Mouse (Mus musculus): ENCODE measurements around the gene Pip5k1b. TPM values are rescaled to one million over a fixed set of nuclear protein-coding genes. Genes with fewer than 3 reads are reported as not detected.

Pip5k1b gene
- polyA plus RNA-seq, 1 experiment from 2014 or later = 5.6 TPM

DNA sequence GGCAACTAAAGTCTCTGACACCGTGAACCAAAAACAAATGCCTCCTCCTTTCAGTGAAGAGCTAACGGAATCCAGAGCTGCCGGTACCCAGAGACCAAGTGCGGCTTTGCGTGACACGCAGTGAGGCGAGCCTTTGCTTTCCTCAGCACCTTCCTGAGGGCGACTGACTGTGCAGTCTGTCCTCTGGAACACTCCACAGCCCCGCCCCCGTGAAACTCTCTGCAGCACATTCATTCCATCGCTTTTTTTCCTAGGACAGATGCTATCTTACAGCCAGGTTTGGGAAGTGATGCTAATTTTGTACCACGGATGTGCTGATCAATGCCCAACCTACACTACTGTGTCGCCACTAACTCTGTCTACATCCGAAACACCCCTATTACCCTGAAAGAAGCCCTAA lies 292.9 kb downstream of the Pip5k1b start:
- Histone ChIP-seq H3K4me1 (replicated peaks; ENCODE audit: control insufficient read depth, insufficient read depth, low read length) (peaks cover 2% of the 10 kb centered on the region; the same call in 1 of the 2 replicates), H3K9ac (ENCODE audit: low read depth, low read length) (no peak overlapping the region), H3K36me3 (ENCODE audit: control insufficient read depth, insufficient read depth, low read length) (peaks cover 15% of the 10 kb centered on the region; the same call in 1 of the 2 replicates), H3K27ac (ENCODE audit: low read depth, low read length) (no peak overlapping the region), H3K9me3 (ENCODE audit: control insufficient read depth, low read length) (no peaks in the 10 kb centered on the region), H3K27me3 (replicated peaks; ENCODE audit: control insufficient read depth, insufficient read depth, low read length) (no peaks in the 10 kb centered on the region), H3K4me2 (no peak overlapping the region), H3K4me3 (ENCODE audit: low read depth, low read length) (no peak overlapping the region)
- 93% methylated on average over 14 of the region's 14 CpGs for whole genome bisulfite sequencing
- ATAC-seq (replicated peaks; ENCODE audit: low FRiP score) = no peak
- DNase-seq (ENCODE audit: low spot score) = no peak

DNA sequence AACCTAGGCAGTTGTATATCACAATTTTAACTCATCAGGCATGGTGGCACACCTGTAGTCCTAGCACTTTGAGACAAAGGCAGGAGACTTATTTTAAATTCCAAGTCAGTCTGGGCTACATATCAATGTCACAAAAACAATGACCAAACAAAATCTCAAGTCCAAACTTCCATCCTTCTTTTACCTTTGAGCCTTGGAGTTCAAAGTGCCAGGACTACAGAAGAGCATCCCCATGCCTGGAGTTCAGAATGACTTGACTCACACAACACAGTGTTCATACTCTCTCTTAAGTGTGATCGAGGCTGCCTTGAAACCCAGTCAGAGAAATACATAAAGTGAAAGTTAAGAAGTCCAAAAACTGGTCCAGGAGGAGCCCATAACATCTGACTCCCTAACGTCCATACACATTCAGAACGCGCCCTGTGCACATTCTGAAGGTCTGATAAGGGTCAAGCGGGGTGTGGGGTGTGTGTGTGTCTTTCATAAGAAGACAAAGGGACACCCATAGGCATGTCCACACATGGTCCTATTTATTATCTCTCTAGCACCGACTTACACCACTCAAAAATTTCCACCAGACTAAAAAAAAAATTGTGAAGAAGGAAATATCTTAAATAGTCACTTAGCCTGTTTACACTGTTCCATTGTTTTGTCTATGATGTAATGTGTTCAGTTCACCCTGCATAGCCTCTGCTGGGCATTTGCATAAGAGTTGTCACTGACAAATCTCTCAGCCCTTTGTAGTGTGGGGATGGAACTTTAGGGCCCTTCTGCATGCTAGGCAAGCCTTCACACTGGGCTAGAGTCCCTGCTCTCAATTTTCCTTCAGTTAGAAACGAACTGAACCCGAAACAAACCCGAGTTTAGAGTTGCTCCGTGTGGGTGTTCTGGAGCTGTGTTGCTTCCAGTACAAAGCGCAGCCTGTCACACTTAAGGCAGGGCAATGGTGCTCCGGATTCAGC lies 296.0 kb downstream of the Pip5k1b start:
- Histone ChIP-seq H3K36me3 (ENCODE audit: control insufficient read depth, insufficient read depth, low read length) (peaks cover 8% of the 10 kb centered on the region; the same call in 1 of the 2 replicates), H3K9ac (ENCODE audit: low read depth, low read length) (no peak overlapping the region), H3K9me3 (ENCODE audit: control insufficient read depth, low read length) (no peaks in the 10 kb centered on the region), H3K4me2 (no peak overlapping the region), H3K4me3 (ENCODE audit: low read depth, low read length) (no peak overlapping the region), H3K4me1 (replicated peaks; ENCODE audit: control insufficient read depth, insufficient read depth, low read length) (no peaks in the 10 kb centered on the region), H3K27ac (ENCODE audit: low read depth, low read length) (no peak overlapping the region), H3K27me3 (replicated peaks; ENCODE audit: control insufficient read depth, insufficient read depth, low read length) (no peaks in the 10 kb centered on the region)
- WGBS = 77% methylated on average over 12 of the region's 12 CpGs
- DNase-seq (ENCODE audit: low spot score) (no peak), ATAC-seq (replicated peaks; ENCODE audit: low FRiP score) (no peak)

DNA sequence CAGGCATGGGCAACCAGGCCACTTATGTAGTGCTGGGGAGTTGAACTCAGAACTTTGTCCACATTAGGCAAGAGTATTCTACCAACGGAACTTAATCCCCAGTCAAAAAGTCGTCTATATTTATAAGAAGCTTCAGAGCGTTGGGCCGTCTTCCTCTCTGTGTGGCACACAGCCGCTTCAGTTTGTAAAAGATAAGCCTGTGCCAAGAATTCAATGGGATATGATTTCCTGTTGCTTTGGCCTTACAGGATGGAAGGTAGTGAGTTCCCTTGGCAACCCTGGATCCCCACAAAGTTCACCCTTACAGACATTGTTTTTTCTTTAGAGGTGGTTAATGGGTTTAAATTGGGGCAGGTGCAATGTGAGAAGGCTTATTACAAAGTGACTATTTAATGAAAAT lies 297.3 kb downstream of the Pip5k1b start:
- Histone ChIP-seq H3K27ac (ENCODE audit: low read depth, low read length) (no peak overlapping the region), H3K27me3 (replicated peaks; ENCODE audit: control insufficient read depth, insufficient read depth, low read length) (no peaks in the 10 kb centered on the region), H3K4me2 (no peak overlapping the region), H3K9ac (ENCODE audit: low read depth, low read length) (no peak overlapping the region), H3K4me3 (ENCODE audit: low read depth, low read length) (no peak overlapping the region), H3K4me1 (replicated peaks; ENCODE audit: control insufficient read depth, insufficient read depth, low read length) (no peaks in the 10 kb centered on the region), H3K36me3 (ENCODE audit: control insufficient read depth, insufficient read depth, low read length) (peaks cover 7% of the 10 kb centered on the region; the same call in 1 of the 2 replicates), H3K9me3 (ENCODE audit: control insufficient read depth, low read length) (no peaks in the 10 kb centered on the region)
- DNase-seq (ENCODE audit: low spot score) (no peak), ATAC-seq (replicated peaks; ENCODE audit: low FRiP score) (no peak)
- WGBS = 67% methylated on average over 5 of the region's 5 CpGs

DNA sequence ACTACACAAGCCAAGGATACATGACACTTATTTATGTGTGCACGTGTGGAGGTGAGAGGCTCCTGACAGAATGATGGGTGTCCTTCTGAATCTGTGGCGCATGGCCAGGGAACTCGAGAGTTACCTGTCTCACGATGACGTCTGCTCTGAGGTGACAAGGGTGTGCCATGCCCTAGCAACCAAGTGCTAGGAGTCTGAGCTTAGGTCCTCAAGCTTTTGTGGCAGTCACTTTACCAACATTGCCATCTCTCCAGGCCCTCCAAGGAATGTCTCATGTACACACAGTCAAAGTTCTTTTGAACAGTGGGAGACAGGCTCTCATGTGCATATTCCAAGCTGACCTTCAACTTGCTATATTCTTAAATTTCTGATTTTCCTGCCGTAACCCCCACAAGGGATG lies 297.7 kb downstream of the Pip5k1b start:
- 89% methylated on average over 6 of the region's 6 CpGs for WGBS
- H3K27ac ChIP-seq (ENCODE audit: low read depth, low read length) = no peak overlapping the region
- no peaks in the 10 kb centered on the region for H3K4me1 ChIP-seq (replicated peaks; ENCODE audit: control insufficient read depth, insufficient read depth, low read length)
- H3K27me3 ChIP-seq (replicated peaks; ENCODE audit: control insufficient read depth, insufficient read depth, low read length) = no peaks in the 10 kb centered on the region
- H3K9me3 ChIP-seq (ENCODE audit: control insufficient read depth, low read length) = no peaks in the 10 kb centered on the region
- H3K4me3 ChIP-seq (ENCODE audit: low read depth, low read length) = no peak overlapping the region
- H3K4me2 ChIP-seq = no peak overlapping the region
- no peak for ATAC-seq (replicated peaks; ENCODE audit: low FRiP score)
- H3K36me3 ChIP-seq (ENCODE audit: control insufficient read depth, insufficient read depth, low read length) = peaks cover 6% of the 10 kb centered on the region; the same call in 1 of the 2 replicates
- H3K9ac ChIP-seq (ENCODE audit: low read depth, low read length) = no peak overlapping the region
- DNase-seq (ENCODE audit: low spot score) = no peak

DNA sequence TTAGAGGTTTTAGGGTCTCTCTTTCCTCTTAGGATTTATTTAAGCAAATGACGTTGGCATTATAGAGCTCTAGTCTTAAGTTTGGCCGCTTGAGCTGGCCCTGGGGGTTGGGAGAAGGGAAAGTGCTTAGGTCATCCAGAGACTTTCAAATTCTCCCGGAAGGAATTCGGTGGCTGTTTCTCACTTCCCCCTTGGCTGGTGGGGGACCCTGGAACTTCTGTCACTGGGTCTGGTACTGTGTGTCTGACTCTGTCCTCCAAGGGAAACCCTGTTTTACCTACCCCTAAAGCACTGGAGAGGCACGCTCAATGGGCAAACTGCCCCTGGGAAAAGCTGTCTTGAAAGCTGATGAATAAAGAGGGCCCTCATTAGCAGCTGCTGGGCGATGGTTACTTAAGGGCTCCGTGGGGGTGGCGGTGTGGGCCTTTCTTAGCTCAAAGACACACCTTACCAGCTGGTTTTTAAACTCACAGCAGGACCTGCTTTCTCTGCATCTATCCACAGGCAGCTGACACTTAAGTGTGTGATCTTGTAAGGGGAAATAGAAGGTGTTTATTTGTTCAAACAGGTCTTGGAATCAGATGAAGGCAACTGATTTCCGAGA lies 301.9 kb downstream of the Pip5k1b start:
- H3K9me3 ChIP-seq (ENCODE audit: control insufficient read depth, low read length) = no peaks in the 10 kb centered on the region
- H3K4me3 ChIP-seq (ENCODE audit: low read depth, low read length) = no peak overlapping the region
- no peak for ATAC-seq (replicated peaks; ENCODE audit: low FRiP score)
- H3K27me3 ChIP-seq (replicated peaks; ENCODE audit: control insufficient read depth, insufficient read depth, low read length) = no peaks in the 10 kb centered on the region
- no peak overlapping the region for H3K27ac ChIP-seq (ENCODE audit: low read depth, low read length)
- 34% methylated on average over 9 of the region's 9 CpGs for WGBS
- DNase-seq (ENCODE audit: low spot score) = no peak
- no peak overlapping the region for H3K9ac ChIP-seq (ENCODE audit: low read depth, low read length)
- H3K4me1 ChIP-seq (replicated peaks; ENCODE audit: control insufficient read depth, insufficient read depth, low read length) = peaks cover 2% of the 10 kb centered on the region; the same call in 1 of the 2 replicates
- no peak overlapping the region for H3K4me2 ChIP-seq
- H3K36me3 ChIP-seq (ENCODE audit: control insufficient read depth, insufficient read depth, low read length) = no peaks in the 10 kb centered on the region

DNA sequence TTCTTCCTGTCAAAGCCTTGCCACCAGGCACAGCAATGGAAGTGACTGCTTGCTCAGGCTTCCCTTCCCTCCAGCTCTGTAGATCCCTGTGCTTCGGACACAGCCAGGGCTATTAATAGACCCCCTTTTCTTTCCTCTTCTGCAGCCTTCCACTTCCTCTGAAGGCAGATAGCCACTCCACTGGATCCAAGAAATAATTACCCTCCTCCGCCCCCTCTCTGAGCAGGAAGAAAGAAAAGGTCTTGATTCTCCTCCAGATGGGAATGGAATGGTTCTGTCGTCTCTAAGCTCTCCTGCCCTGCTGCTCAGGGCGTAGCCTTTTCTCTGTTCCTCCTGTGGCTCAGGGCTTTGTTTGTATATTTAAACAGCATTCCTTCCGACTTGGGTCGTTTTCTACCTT lies 303.8 kb downstream of the Pip5k1b start:
- DNase-seq (ENCODE audit: low spot score) (no peak), ATAC-seq (replicated peaks; ENCODE audit: low FRiP score) (no peak)
- no peaks in the 10 kb centered on the region for H3K9me3 ChIP-seq (ENCODE audit: control insufficient read depth, low read length)
- 0 out of 2 replicates have a peak overlapping the region, but pooled peaks have one; percentile 25 for H3K9ac ChIP-seq (ENCODE audit: low read depth, low read length)
- no peak overlapping the region for H3K4me3 ChIP-seq (ENCODE audit: low read depth, low read length)
- 12% methylated on average over 6 of the region's 6 CpGs for WGBS
- peak overlapping the region; percentile 35; the same call in 1 of the 2 replicates for H3K4me2 ChIP-seq
- H3K27ac ChIP-seq (ENCODE audit: low read depth, low read length) = peak overlapping the region; percentile 25; the same call in 1 of the 2 replicates
- peaks cover 2% of the 10 kb centered on the region; the same call in 1 of the 2 replicates for H3K4me1 ChIP-seq (replicated peaks; ENCODE audit: control insufficient read depth, insufficient read depth, low read length)
- H3K27me3 ChIP-seq (replicated peaks; ENCODE audit: control insufficient read depth, insufficient read depth, low read length) = no peaks in the 10 kb centered on the region
- no peaks in the 10 kb centered on the region for H3K36me3 ChIP-seq (ENCODE audit: control insufficient read depth, insufficient read depth, low read length)

Other genes starting within 250 kb of the Pip5k1b start
- 40.1 and 40.3 TPM in 2 replicates for gene Fam122a, start 78.5 kb downstream of the Pip5k1b start, polyA plus RNA-seq (2014; fragmentation: Nextera tagmentation; extraction: Ambion mirVana)
- 1.0 and 1.3 TPM in 2 replicates for gene Tmem252, start 118.1 kb upstream of the Pip5k1b start, polyA plus RNA-seq (2014; fragmentation: Nextera tagmentation; extraction: Ambion mirVana)